Mouse (Mus musculus) gastrocnemius, adult 2 months (tissue): ENCODE results near the gene Fjx1. TPM values are rescaled to one million over a fixed set of nuclear protein-coding genes. Genes with fewer than 3 reads are reported as not detected.

Source experiments
- DNase-seq: peaks from one replicate; pipeline ENCODE4 v3.0.0; 2022
- H3K27ac ChIP-seq: fragments of 200-600 bp; 2 replicates; pipeline ENCODE4 v1.8.1; 2022; ENCODE audit warnings: mild to moderate bottlenecking
- H3K4me3 ChIP-seq: fragments of 200-600 bp; 2 replicates; pipeline ENCODE4 v1.8.1; 2022; ENCODE audit warnings: mild to moderate bottlenecking, moderate library complexity
- CTCF ChIP-seq: fragments of 200-600 bp; IDR thresholded peaks from 2 replicates; pipeline ENCODE4 v1.8.1; 2022; ENCODE audit warnings: antibody characterized with exemption, mild to moderate bottlenecking, moderate library complexity
- intact Hi-C: fragments of 180-260 bp; cut with DNase I; formaldehyde crosslinking; loops from one replicate; pipeline ENCODE4 v1.15.1; 2025
- total RNA-seq, 2 experiments: library from RNA; stranded (reverse); gene quantifications; 2 replicates each; pipeline ENCODE4 v1.2.3; 2021

Gene Fjx1
- total RNA-seq, 2 experiments from 2014 or later, result 0.36 to 0.53 TPM

DNA sequence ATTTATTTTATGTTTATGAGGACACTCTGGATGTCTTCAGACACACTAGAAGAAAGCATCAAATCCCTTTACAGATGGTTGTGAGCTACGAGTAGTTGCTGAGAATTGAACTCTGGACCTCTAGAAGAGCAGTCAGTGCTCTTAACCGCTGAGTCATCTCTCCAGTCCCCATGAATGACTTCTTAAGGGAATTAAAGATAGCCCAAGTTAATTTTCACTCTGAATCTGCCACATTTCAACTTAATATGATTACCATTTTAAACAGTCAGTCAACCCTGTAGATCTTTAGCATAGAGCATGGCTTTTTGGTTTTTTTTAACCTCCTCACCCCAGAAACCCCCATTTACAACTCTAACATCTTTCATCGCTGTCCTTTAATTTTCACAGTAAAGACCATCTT, 42.6 kb downstream of the Fjx1 start:
- H3K4me3 ChIP-seq, result no peak overlapping the region
- no peak for TF ChIP-seq CTCF
- DNase-seq, result no peak
- no peak overlapping the region for H3K27ac ChIP-seq
- intact Hi-C loops, result loop anchor here (10.0 kb wide), 1 partner anchor 1615 kb away; the partner anchor contains the start of genes 4931422A03Rik and Fbxo3

DNA sequence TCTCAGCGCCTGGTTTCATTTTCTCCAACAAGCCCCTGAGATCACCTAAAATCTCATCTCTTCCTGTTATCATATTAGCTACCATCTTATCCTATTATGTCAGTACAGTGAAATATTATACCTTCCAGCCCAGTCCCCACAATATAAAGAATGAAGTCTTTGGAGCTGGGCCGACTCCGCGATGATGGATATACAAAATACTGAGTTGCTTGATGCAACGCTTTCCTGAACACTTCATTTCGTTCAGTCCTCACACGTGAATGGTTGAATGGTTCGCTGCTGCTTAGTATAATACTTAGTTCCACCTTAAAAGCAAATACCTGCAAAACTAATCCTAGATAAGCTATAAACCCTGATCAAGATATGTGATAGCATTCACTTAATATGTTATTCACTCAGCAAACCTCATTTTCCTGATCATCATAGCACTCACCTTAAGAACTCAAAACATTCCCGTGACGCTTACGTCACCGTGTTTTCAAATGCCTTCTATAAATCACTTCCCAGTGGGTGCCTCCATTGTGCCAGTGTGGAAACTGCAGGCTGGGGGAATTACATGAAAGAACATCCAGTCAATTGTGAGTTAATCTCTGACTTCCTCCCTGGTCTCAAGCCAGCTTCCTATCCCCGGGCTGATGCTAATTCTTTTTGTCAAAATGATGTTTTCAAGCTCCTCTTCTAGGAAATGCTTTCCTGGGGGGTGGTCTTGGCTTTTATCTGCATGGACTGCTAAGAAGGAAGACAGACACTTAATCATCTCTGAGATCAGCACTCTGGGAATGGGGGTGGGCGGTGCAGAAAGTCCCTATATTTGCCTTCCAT, 44.7 kb downstream of the Fjx1 start, which contains the start of gene Trim44:
TSS of gene Trim44 (minus strand) at position 466 of the 822 bp plus-strand sequence.
- peak within 1 kb of the TSS; percentile 36 for H3K4me3 ChIP-seq
- intact Hi-C loops, result loop anchor here (10.0 kb wide), 1 partner anchor 1617 kb away; the partner anchor contains the start of genes 4931422A03Rik and Fbxo3
- no peak within 1 kb of the TSS for H3K27ac ChIP-seq
- DNase-seq, result no peak
- TF ChIP-seq CTCF, result no peak

DNA sequence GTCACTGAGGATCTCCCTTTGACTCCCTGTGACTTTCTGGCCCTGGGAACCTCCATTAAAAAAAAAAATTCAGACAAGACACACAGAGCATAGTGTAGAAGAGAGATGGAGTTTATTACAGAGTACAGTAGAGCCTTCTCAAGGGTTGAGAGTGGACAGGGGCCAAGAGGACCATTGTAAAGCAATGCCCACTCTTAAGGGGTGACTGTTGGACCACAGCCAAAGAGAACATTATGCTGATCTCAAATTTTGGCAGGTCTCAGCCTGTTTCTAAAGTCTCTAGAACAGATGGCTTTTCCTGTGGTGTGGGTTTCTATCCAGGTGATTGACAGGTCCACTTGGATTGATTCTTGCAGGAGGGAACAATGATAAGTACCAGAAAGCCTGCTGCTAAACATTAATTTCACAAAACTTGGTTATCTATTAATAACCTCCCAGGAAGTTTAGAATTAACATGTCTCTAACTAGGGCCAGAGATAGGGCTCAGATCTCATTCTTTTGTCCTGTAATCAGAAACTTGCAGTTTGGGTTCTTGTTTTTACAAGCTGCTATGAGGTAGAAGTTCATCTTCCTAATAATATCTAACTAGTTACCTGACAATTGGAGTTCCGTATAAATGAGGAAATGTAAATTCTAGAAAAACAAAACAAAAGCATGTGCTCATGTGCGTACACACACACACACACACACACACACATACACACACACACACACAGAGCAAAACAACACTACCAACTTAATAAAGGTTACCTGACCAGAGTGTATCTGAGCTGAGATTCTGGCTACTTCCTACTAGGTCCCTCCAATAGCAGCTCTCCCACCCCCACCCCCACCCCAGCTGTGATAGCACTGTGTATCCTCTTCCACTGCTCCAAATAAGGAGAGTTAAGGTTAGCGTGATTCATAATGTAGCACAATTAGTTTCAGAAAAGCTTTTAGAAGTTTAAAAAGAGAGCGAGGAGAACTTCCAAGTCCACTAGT, 45.7 kb downstream of the Fjx1 start:
- Histone ChIP-seq H3K27ac (no peak overlapping the region), H3K4me3 (peak overlapping the region; percentile 36)
- DNase-seq, result no peak
- intact Hi-C loops, result loop anchor here (10.0 kb wide), 1 partner anchor 1618 kb away; the partner anchor contains the start of genes 4931422A03Rik and Fbxo3
- no peak for TF ChIP-seq CTCF

DNA sequence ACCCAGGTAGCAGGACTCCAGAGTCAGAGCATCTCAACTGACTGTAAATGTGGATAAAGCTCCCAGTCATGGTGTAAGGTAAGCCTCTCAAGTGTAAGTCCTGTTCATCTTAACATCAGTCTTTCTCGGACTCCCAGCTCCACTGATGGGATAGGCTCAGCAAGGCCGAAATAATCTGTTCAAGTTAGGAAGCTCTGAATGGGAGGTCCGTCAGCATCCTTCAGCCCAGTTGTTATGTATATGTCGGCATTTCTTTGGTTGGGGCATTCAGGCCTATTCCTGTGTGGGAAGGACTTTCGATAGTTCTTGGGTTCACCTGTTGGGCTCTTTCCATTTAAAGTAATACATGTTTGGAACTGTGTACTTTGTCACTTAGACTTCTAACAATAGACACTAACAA, 48.3 kb downstream of the Fjx1 start:
- intact Hi-C loops, result loop anchor here (5.0 to 10.0 kb wide), 4 partner anchors 48 to 1621 kb away; partner anchors contain the start of genes 4931422A03Rik, Fbxo3 and Fjx1
- no peak overlapping the region for H3K4me3 ChIP-seq

DNA sequence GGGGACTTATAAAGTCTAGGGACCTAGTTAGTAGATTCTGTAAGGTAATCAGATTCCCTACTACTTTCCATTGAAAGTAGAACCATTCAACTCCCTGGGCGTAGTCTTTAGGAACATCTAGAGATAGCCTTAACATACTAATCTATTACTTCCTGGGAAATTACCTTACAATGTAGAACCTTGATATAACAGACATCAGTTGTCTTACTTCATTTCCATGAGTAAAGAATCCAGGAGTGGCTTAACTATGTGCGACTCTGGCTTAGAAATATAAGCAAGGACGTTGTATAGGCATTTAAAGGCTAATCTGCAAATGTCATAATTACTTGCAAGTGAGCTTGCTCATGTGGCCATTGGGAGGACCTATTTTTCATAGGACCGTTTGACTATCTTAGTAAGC, 49.0 kb downstream of the Fjx1 start:
- H3K4me3 ChIP-seq, result no peak overlapping the region
- TF ChIP-seq CTCF, result no peak
- no peak overlapping the region for H3K27ac ChIP-seq
- intact Hi-C loops, result loop anchor here (5.0 to 10.0 kb wide), 4 partner anchors 49 to 1621 kb away; partner anchors contain the start of genes 4931422A03Rik, Fbxo3 and Fjx1
- no peak for DNase-seq

More for the DNA sequence above, 48.3 kb downstream of the Fjx1 start:
- DNase-seq, result no peak
- no peak for TF ChIP-seq CTCF
- H3K27ac ChIP-seq, result no peak overlapping the region

DNA sequence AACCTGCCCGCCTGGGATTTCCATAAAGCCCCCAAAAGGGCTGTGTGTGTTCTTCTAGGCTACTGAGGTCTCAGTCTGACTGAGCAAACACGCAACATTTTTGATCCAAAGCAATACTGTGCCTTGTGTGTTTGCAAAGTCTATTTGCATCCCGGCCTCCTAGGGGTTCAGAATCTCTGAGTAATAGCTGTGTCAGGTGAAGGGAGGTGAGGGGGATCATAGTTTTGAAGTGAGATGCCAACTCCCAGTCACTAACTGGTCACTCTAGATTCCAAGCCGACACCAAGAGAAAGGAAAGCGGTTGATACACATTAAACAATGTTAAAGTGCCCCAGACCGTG, 51.0 kb downstream of the Fjx1 start:
- H3K27ac ChIP-seq, result peak overlapping the region; percentile 89
- intact Hi-C loops, result loop anchor here (5.0 to 10.0 kb wide), 4 partner anchors 51 to 1623 kb away; partner anchors contain the start of genes 4931422A03Rik, Fbxo3 and Fjx1
- DNase-seq, result no peak
- H3K4me3 ChIP-seq, result peak overlapping the region; percentile 90
- no peak for TF ChIP-seq CTCF

DNA sequence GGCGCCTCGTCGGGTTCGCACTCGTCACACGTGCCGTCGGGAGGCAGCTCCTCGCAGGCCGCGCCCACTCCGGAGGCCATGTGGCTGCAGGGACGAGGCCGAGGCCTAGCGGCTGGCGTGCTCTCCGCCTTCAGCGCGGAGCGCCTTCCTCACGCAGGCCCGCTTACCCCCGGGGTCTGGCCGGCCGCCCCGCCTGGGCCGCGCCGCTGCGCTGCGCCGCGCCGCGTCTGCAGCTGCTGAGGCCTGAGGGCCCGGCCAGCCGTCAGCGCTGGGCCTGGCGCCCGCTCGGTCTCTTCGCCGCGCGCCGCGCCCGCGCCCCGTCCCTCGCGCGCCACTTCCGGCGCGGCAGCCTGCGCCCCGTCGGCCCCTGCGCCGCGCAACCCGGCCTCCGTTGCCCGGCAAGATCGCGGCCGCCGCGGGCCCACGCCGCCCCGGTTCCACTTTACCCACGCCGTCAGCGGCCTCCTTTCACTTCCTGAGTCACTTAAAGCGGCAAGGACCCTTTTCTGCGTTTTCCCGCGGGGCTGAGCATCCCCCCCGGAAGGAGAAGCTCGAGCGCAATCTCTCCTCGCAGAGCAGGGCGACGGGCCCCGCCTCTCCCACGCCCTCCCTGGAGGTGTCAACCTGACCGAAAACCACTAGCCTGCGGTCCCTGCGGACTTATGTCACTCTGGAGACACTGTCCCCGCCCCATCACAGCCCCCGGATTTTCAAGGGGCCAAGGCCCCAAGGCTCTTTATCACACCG, 51.5 kb downstream of the Fjx1 start:
- peak; percentile 89 for DNase-seq

DNA sequence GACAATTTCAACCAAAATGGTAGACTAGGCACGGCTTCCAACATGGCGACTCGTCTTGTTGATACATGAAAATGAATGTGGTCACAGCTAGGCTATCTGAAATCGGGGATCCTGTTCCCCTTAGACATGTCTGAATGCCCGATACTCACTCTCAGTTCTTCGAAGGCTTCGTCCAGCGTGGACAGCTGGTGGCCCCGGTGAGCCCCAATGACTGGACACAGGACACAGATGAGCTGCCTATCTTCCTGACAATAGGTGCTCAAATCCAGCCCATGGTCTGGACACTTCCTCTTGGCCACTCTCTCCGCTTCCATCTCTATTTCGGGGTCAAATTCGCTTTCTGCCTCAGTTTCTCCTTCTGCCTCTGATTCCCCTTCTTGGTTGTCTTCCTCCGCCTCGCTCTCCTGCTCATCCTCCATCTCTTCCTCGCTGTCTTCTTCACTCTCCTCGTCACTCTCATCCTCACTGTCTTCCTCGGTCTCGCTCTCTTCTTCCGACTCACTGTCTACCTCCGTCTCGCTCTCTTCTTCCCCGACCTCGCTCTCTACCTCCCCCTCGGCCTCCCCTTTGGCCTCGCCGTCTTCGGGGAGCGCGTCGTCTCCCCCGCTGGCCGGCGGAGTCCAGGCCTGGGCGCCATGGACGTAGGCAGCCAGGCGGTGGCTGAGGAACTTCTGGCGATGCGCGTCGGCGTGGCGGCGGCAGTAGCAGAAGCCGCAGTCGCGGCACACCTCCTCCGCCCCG, 52.3 kb downstream of the Fjx1 start:
- TF ChIP-seq CTCF, result no peak
- DNase-seq, result peak; percentile 14
- Histone ChIP-seq H3K4me3 (peak overlapping the region; percentile 90), H3K27ac (peak overlapping the region; percentile 89)
- intact Hi-C loops, result loop anchor here (5.0 to 10.0 kb wide), 4 partner anchors 52 to 1625 kb away; partner anchors contain the start of genes 4931422A03Rik, Fbxo3 and Fjx1

More for the DNA sequence above, 51.5 kb downstream of the Fjx1 start:
- peak overlapping the region; percentile 90 for H3K4me3 ChIP-seq
- TF ChIP-seq CTCF, result no peak
- peak overlapping the region; percentile 89 for H3K27ac ChIP-seq
- intact Hi-C loops, result loop anchor here (5.0 to 10.0 kb wide), 4 partner anchors 52 to 1624 kb away; partner anchors contain the start of genes 4931422A03Rik, Fbxo3 and Fjx1

Other genes with a start within 250 kb of the Fjx1 start
- 10 to 100 TPM; 15.9 to 17.1 TPM for gene Trim44, start 44.7 kb downstream of the Fjx1 start, total RNA-seq
- gene Pamr1, start 97.5 kb upstream of the Fjx1 start, total RNA-seq, result 1 to 10 TPM; 3.3 to 7.4 TPM
- under 1 TPM; 0.14 to 0.36 TPM for gene Slc1a2, start 206.2 kb upstream of the Fjx1 start, total RNA-seq